Mouse (Mus musculus) C2C12 (cell line): Measurements from ENCODE around the gene Cdc42bpg.

Source experiments
- CEBPB ChIP-seq: IDR thresholded peaks from one replicate; pipeline ENCODE4 v1.6.1; 2011; ENCODE audit warnings: low read depth, mild to moderate bottlenecking, control low read depth, moderate library complexity
- CTCF ChIP-seq: IDR thresholded peaks from one replicate; pipeline ENCODE4 v1.5.1; 2011; ENCODE audit not compliant: control insufficient read depth, insufficient read depth, insufficient read length
- FOSL1 ChIP-seq: IDR thresholded peaks from one replicate; pipeline ENCODE4 v1.8.0; 2011; ENCODE audit warnings: mild to moderate bottlenecking, low read length; ENCODE audit not compliant: poor library complexity, insufficient read depth, severe bottlenecking
- MAX ChIP-seq: IDR thresholded peaks from one replicate; pipeline ENCODE4 v1.6.1; 2011; ENCODE audit warnings: mild to moderate bottlenecking, control low read depth
- MYOD1 ChIP-seq: IDR thresholded peaks from one replicate; pipeline ENCODE4 v1.6.1; 2011; ENCODE audit warnings: low read depth; ENCODE audit not compliant: control insufficient read depth, insufficient read length
- MYOG ChIP-seq: IDR thresholded peaks from one replicate; pipeline ENCODE4 v1.6.1; 2011; ENCODE audit not compliant: control insufficient read depth, insufficient read length; ENCODE audit errors: extremely low read depth
- USF1 ChIP-seq: IDR thresholded peaks from one replicate; pipeline ENCODE4 v1.6.1; 2011; ENCODE audit warnings: low read depth, mild to moderate bottlenecking, control low read depth, moderate library complexity

GRCm38 (mm10) chr19:6269798-6270475, 36.3 kb upstream of the Cdc42bpg start:
- TF ChIP-seq CTCF (no peak), USF1 (no peak), MAX (no peak), MYOG (no peak), MYOD1 (no peak), CEBPB (no peak), FOSL1 (no peak)
